Mouse (Mus musculus) left cerebral cortex, adult 2 months (tissue): ENCODE data around the gene Nuak2. TPM values are rescaled to one million over a fixed set of nuclear protein-coding genes. Genes with fewer than 3 reads are reported as not detected.

ENCODE experiments used
- DNase-seq, 2 experiments: peaks; one replicate each; pipeline ENCODE4 v3.0.0; 2021 to 2022; ENCODE audit warnings: low spot score in 2 of 2, mixed read lengths in 1 of 2; ENCODE audit errors: extremely low spot score in 1 of 2
- H3K27ac ChIP-seq: fragments of 200-600 bp; 2 replicates; pipeline ENCODE4 v1.8.1; 2022
- H3K4me3 ChIP-seq: fragments of 200-600 bp; 2 replicates; pipeline ENCODE4 v1.8.1; 2022
- CTCF ChIP-seq: fragments of 200-600 bp; IDR thresholded peaks from 2 replicates; pipeline ENCODE4 v1.8.1; 2022; ENCODE audit warnings: antibody characterized with exemption, mild to moderate bottlenecking, moderate library complexity
- intact Hi-C: fragments of 180-260 bp; cut with DNase I; formaldehyde crosslinking; loops from one replicate; pipeline ENCODE4 v1.15.1; 2025
- total RNA-seq, 2 experiments: library from RNA; stranded (reverse); gene quantifications; 2 replicates each; pipeline ENCODE4 v1.2.3; 2021

The Nuak2 gene
- total RNA-seq, 2 experiments from 2014 or later, result 1.4 TPM

- no peak overlapping the region for H3K4me3 ChIP-seq
- intact Hi-C loops, result no loop called here
- no peak for TF ChIP-seq CTCF
- DNase-seq, result no peak
- no peak overlapping the region for H3K27ac ChIP-seq
Measured at GRCm38 (mm10) chr1:132302341-132302866, 13.5 kb upstream of the Nuak2 start.

- intact Hi-C loops, result loop anchor here (1.0 to 5.0 kb wide), 2 partner anchors 147 to 182 kb away; no protein-coding TSS in a partner anchor
Measured at GRCm38 (mm10) chr1:132304618-132305214, 11.2 kb upstream of the Nuak2 start.

GRCm38 (mm10) chr1:132306160-132306559 is 9.8 kb upstream of the Nuak2 start:
- DNase-seq, result peak; percentile 44 to 53
- peak; percentile 69 for TF ChIP-seq CTCF
- intact Hi-C loops, result loop anchor here (5.0 kb wide), 1 partner anchor 184 kb away; no protein-coding TSS in a partner anchor

More at GRCm38 (mm10) chr1:132304618-132305214, 11.2 kb upstream of the Nuak2 start:
- H3K4me3 ChIP-seq, result no peak overlapping the region
- TF ChIP-seq CTCF, result no peak
- DNase-seq, result no peak
- no peak overlapping the region for H3K27ac ChIP-seq

GRCm38 (mm10) chr1:132306808-132307207 is 9.1 kb upstream of the Nuak2 start:
- no peak for TF ChIP-seq CTCF
- intact Hi-C loops, result loop anchor here (5.0 kb wide), 1 partner anchor 185 kb away; no protein-coding TSS in a partner anchor
- DNase-seq, result no peak

More at GRCm38 (mm10) chr1:132306160-132306559, 9.8 kb upstream of the Nuak2 start:
- no peak overlapping the region for H3K4me3 ChIP-seq
- no peak overlapping the region for H3K27ac ChIP-seq

GRCm38 (mm10) chr1:132307962-132308361 is 8.0 kb upstream of the Nuak2 start:
- TF ChIP-seq CTCF, result no peak
- intact Hi-C loops, result loop anchor here (5.0 kb wide), 1 partner anchor 186 kb away; no protein-coding TSS in a partner anchor
- H3K4me3 ChIP-seq, result no peak overlapping the region
- no peak for DNase-seq
- no peak overlapping the region for H3K27ac ChIP-seq

More at GRCm38 (mm10) chr1:132306808-132307207, 9.1 kb upstream of the Nuak2 start:
- Histone ChIP-seq H3K27ac (no peak overlapping the region), H3K4me3 (no peak overlapping the region)

- no peak overlapping the region for H3K4me3 ChIP-seq
- no peak for TF ChIP-seq CTCF
- intact Hi-C loops, result loop anchor here (5.0 kb wide), 1 partner anchor 186 kb away; no protein-coding TSS in a partner anchor
- DNase-seq, result no peak
- no peak overlapping the region for H3K27ac ChIP-seq
Measured at GRCm38 (mm10) chr1:132308674-132309073, 7.3 kb upstream of the Nuak2 start.

- Histone ChIP-seq H3K27ac (no peak overlapping the region), H3K4me3 (no peak overlapping the region)
- TF ChIP-seq CTCF, result no peak
- DNase-seq, result no peak
- intact Hi-C loops, result no loop called here
Measured at GRCm38 (mm10) chr1:132310754-132311153, 5.2 kb upstream of the Nuak2 start.

GRCm38 (mm10) chr1:132311174-132311859 is 4.6 kb upstream of the Nuak2 start:
- Histone ChIP-seq H3K4me3 (no peak overlapping the region), H3K27ac (no peak overlapping the region)
- DNase-seq, result no peak
- no peak for TF ChIP-seq CTCF
- intact Hi-C loops, result no loop called here

GRCm38 (mm10) chr1:132312043-132312442 is 3.9 kb upstream of the Nuak2 start:
- no peak for TF ChIP-seq CTCF
- intact Hi-C loops, result loop anchor here (1.0 kb wide), 1 partner anchor 43 kb away; no protein-coding TSS in a partner anchor

GRCm38 (mm10) chr1:132312703-132313102 is 3.2 kb upstream of the Nuak2 start:
- DNase-seq, result peak; percentile 49 to 52
- peak; percentile 76 for TF ChIP-seq CTCF
- Histone ChIP-seq H3K4me3 (no peak overlapping the region), H3K27ac (no peak overlapping the region)
- intact Hi-C loops, result loop anchor here (1.0 kb wide), 1 partner anchor 43 kb away; no protein-coding TSS in a partner anchor

More at GRCm38 (mm10) chr1:132312043-132312442, 3.9 kb upstream of the Nuak2 start:
- no peak for DNase-seq
- Histone ChIP-seq H3K27ac (no peak overlapping the region), H3K4me3 (no peak overlapping the region)

- DNase-seq, result no peak
- intact Hi-C loops, result loop anchor here (1.0 kb wide), 1 partner anchor 39 kb away; no protein-coding TSS in a partner anchor
- Histone ChIP-seq H3K27ac (no peak overlapping the region), H3K4me3 (peak overlapping the region; percentile 74)
- no peak for TF ChIP-seq CTCF
Measured at GRCm38 (mm10) chr1:132316625-132316994, 684 bp downstream of the Nuak2 start.

GRCm38 (mm10) chr1:132317413-132317812 is 1.5 kb downstream of the Nuak2 start:
- TF ChIP-seq CTCF, result no peak
- intact Hi-C loops, result no loop called here
- DNase-seq, result no peak
- Histone ChIP-seq H3K27ac (no peak overlapping the region), H3K4me3 (no peak overlapping the region)
